Mouse (Mus musculus): Measurements from ENCODE around the gene Bahcc1. TPM values are rescaled to one million over a fixed set of nuclear protein-coding genes. Genes with fewer than 3 reads are reported as not detected.

Bahcc1 gene
- polyA plus RNA-seq, 1 experiment = 5.9 TPM

GRCm38 (mm10) chr11:120311561-120311960 is 78.8 kb downstream of the Bahcc1 start:
- H3K4me3 ChIP-seq (ENCODE audit: insufficient read depth, low read depth, low read length) = no peak overlapping the region
- no peak overlapping the region for H3K27ac ChIP-seq (replicated peaks; ENCODE audit: low read depth, low read length)
- H3K4me1 ChIP-seq (ENCODE audit: control insufficient read depth, insufficient read depth, insufficient read length, low read length) = peaks cover 7% of the 10 kb centered on the region

GRCm38 (mm10) chr11:120312069-120312468 is 79.3 kb downstream of the Bahcc1 start:
- Histone ChIP-seq H3K4me3 (ENCODE audit: insufficient read depth, low read depth, low read length) (no peak overlapping the region), H3K4me1 (ENCODE audit: control insufficient read depth, insufficient read depth, insufficient read length, low read length) (peaks cover 4% of the 10 kb centered on the region), H3K27ac (replicated peaks; ENCODE audit: low read depth, low read length) (no peak overlapping the region)

GRCm38 (mm10) chr11:120313906-120314685 is 81.3 kb downstream of the Bahcc1 start:
- no peak overlapping the region for H3K27ac ChIP-seq (replicated peaks; ENCODE audit: low read depth, low read length)
- no peak overlapping the region for H3K4me3 ChIP-seq (ENCODE audit: insufficient read depth, low read depth, low read length)
- no peaks in the 10 kb centered on the region for H3K4me1 ChIP-seq (ENCODE audit: control insufficient read depth, insufficient read depth, insufficient read length, low read length)

GRCm38 (mm10) chr11:120314721-120315415 is 82.1 kb downstream of the Bahcc1 start:
- no peaks in the 10 kb centered on the region for H3K4me1 ChIP-seq (ENCODE audit: control insufficient read depth, insufficient read depth, insufficient read length, low read length)
- no peak overlapping the region for H3K4me3 ChIP-seq (ENCODE audit: insufficient read depth, low read depth, low read length)
- no peak overlapping the region for H3K27ac ChIP-seq (replicated peaks; ENCODE audit: low read depth, low read length)

- Histone ChIP-seq H3K4me3 (ENCODE audit: insufficient read depth, low read depth, low read length) (no peak overlapping the region), H3K27ac (replicated peaks; ENCODE audit: low read depth, low read length) (no peak overlapping the region), H3K4me1 (ENCODE audit: control insufficient read depth, insufficient read depth, insufficient read length, low read length) (no peaks in the 10 kb centered on the region)
These were observed 82.6 kb downstream of the Bahcc1 start for GRCm38 (mm10) chr11:120315416-120315761.

GRCm38 (mm10) chr11:120315832-120316689 is 83.3 kb downstream of the Bahcc1 start:
- H3K4me3 ChIP-seq (ENCODE audit: insufficient read depth, low read depth, low read length) = peak overlapping the region; percentile 69
- H3K4me1 ChIP-seq (ENCODE audit: control insufficient read depth, insufficient read depth, insufficient read length, low read length) = no peaks in the 10 kb centered on the region
- peak overlapping the region; percentile 65 for H3K27ac ChIP-seq (replicated peaks; ENCODE audit: low read depth, low read length)

- Histone ChIP-seq H3K27ac (replicated peaks; ENCODE audit: low read depth, low read length) (no peak overlapping the region; the same call in 1 of the 2 replicates), H3K4me1 (ENCODE audit: control insufficient read depth, insufficient read depth, insufficient read length, low read length) (no peaks in the 10 kb centered on the region), H3K4me3 (ENCODE audit: insufficient read depth, low read depth, low read length) (peak overlapping the region; percentile 69)
These were observed 84.0 kb downstream of the Bahcc1 start for GRCm38 (mm10) chr11:120316690-120317254.

- no peak overlapping the region for H3K27ac ChIP-seq (replicated peaks; ENCODE audit: low read depth, low read length)
- no peaks in the 10 kb centered on the region for H3K4me1 ChIP-seq (ENCODE audit: control insufficient read depth, insufficient read depth, insufficient read length, low read length)
- no peak overlapping the region for H3K4me3 ChIP-seq (ENCODE audit: insufficient read depth, low read depth, low read length)
These were observed 84.7 kb downstream of the Bahcc1 start for GRCm38 (mm10) chr11:120317456-120317855.

- Histone ChIP-seq H3K4me1 (ENCODE audit: control insufficient read depth, insufficient read depth, insufficient read length, low read length) (no peaks in the 10 kb centered on the region), H3K4me3 (ENCODE audit: insufficient read depth, low read depth, low read length) (no peak overlapping the region), H3K27ac (replicated peaks; ENCODE audit: low read depth, low read length) (no peak overlapping the region)
These were observed 86.6 kb downstream of the Bahcc1 start for GRCm38 (mm10) chr11:120319310-120319709.

GRCm38 (mm10) chr11:120320156-120320555 is 87.4 kb downstream of the Bahcc1 start:
- Histone ChIP-seq H3K27ac (replicated peaks; ENCODE audit: low read depth, low read length) (no peak overlapping the region), H3K4me3 (ENCODE audit: insufficient read depth, low read depth, low read length) (no peak overlapping the region)

GRCm38 (mm10) chr11:120335431-120336021 is 102.8 kb downstream of the Bahcc1 start:
- Histone ChIP-seq H3K4me3 (ENCODE audit: insufficient read depth, low read depth, low read length) (no peak overlapping the region), H3K4me1 (ENCODE audit: control insufficient read depth, insufficient read depth, insufficient read length, low read length) (no peaks in the 10 kb centered on the region)

More at GRCm38 (mm10) chr11:120320156-120320555, 87.4 kb downstream of the Bahcc1 start:
- H3K4me1 ChIP-seq (ENCODE audit: control insufficient read depth, insufficient read depth, insufficient read length, low read length) = no peaks in the 10 kb centered on the region

GRCm38 (mm10) chr11:120337447-120337846 is 104.7 kb downstream of the Bahcc1 start:
- Histone ChIP-seq H3K27ac (replicated peaks; ENCODE audit: low read depth, low read length) (no peak overlapping the region), H3K4me1 (ENCODE audit: control insufficient read depth, insufficient read depth, insufficient read length, low read length) (no peaks in the 10 kb centered on the region), H3K4me3 (ENCODE audit: insufficient read depth, low read depth, low read length) (no peak overlapping the region)

More at GRCm38 (mm10) chr11:120335431-120336021, 102.8 kb downstream of the Bahcc1 start:
- no peak overlapping the region for H3K27ac ChIP-seq (replicated peaks; ENCODE audit: low read depth, low read length)

GRCm38 (mm10) chr11:120338786-120339185 is 106.0 kb downstream of the Bahcc1 start:
- Histone ChIP-seq H3K27ac (replicated peaks; ENCODE audit: low read depth, low read length) (no peak overlapping the region), H3K4me3 (ENCODE audit: insufficient read depth, low read depth, low read length) (no peak overlapping the region), H3K4me1 (ENCODE audit: control insufficient read depth, insufficient read depth, insufficient read length, low read length) (no peaks in the 10 kb centered on the region)

- Histone ChIP-seq H3K4me3 (ENCODE audit: insufficient read depth, low read depth, low read length) (no peak overlapping the region), H3K27ac (replicated peaks; ENCODE audit: low read depth, low read length) (no peak overlapping the region), H3K4me1 (ENCODE audit: control insufficient read depth, insufficient read depth, insufficient read length, low read length) (no peaks in the 10 kb centered on the region)
These were observed 107.3 kb downstream of the Bahcc1 start for GRCm38 (mm10) chr11:120339978-120340513.
